Mouse (Mus musculus): ENCODE measurements around the gene Nup153.

The Nup153 gene

GRCm38 (mm10) chr13:46670514-46670913, 57.2 kb downstream of the Nup153 start:
- in situ Hi-C loops (cut with MboI; ENCODE audit: low sequenced_read_pairs), result no loop called here

- in situ Hi-C loops (cut with MboI; ENCODE audit: low sequenced_read_pairs), result loop anchor here (10.0 kb wide), 1 partner anchor 355 kb away; no protein-coding TSS in a partner anchor
Observed at GRCm38 (mm10) chr13:46669620-46670271, 58.0 kb downstream of the Nup153 start.

DNA sequence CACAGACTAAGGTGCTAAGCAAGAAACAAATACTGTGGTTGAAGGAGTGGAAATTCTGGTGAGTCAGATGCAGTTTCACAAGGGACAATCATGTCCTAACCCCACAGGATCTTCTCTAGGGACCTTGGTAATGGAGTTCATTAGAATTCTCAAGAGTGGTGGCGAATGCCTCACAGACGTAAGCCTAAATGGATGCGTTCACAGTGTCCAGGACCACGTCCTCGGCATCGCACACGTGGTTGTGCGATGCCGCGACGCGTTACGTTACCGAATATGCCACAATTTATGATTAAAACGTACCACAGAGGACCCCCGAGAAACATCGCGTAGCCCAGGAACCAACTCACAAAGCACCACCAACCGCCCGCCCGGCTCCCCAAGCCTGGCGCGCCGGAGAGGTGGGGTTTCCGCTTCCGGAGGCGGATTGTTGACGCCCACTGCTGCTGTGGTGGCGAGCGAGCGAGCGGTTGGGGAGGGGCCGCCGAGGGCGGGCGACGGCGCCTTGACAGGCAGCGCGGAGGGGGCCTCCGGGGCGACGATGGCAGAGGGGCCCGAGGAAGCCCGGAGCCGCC, 58.6 kb downstream of the Nup153 start, which contains the start of gene Fam8a1:
TSS of gene Fam8a1 (plus strand) at position 475 of the 572 bp plus-strand sequence.
- in situ Hi-C loops (cut with MboI; ENCODE audit: low sequenced_read_pairs), result loop anchor here (10.0 kb wide), 1 partner anchor 354 kb away; no protein-coding TSS in a partner anchor

- in situ Hi-C loops (cut with MboI; ENCODE audit: low sequenced_read_pairs), result loop anchor here (10.0 kb wide), 1 partner anchor 349 kb away; no protein-coding TSS in a partner anchor
Observed at GRCm38 (mm10) chr13:46663461-46663964, 64.2 kb downstream of the Nup153 start.

DNA sequence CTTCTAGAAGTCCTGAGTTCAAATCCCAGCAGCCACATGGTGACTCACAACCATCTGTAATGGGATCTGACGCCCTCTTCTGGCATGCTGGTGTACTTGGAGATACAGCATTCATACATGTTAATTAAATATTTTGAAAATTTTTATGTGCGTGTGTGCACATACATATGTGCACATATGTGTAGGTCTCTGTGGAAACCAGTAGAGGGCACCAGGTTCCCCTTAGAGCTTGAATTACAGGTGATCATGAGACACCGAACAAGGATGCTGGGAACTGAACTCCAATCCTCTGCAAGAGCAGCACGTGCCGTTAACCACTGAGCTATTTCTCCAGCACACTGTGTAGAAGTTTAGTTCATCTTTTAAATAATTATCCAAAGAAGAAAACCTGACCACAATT, 68.5 kb downstream of the Nup153 start:
- in situ Hi-C loops (cut with MboI; ENCODE audit: low sequenced_read_pairs), result no loop called here

DNA sequence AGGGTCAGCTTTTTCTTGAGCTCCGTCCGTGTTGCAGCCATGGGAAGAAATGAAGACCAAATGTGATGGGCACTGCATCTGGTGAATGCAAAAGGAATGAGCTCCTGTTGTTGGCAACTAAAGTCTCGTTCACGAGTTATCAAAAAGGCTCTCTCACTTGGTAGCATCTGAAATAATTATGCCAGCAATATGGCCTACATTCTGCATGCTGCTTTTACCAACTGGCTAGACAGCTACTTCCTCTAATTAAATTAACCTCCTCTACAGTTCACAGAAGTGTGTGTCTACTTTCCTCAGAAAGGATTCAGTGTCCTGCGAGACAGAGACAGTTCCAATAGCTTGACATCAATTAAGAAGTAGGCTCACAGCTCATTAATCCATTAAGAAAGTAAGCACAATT, 73.2 kb downstream of the Nup153 start:
- in situ Hi-C loops (cut with MboI; ENCODE audit: low sequenced_read_pairs), result no loop called here

DNA sequence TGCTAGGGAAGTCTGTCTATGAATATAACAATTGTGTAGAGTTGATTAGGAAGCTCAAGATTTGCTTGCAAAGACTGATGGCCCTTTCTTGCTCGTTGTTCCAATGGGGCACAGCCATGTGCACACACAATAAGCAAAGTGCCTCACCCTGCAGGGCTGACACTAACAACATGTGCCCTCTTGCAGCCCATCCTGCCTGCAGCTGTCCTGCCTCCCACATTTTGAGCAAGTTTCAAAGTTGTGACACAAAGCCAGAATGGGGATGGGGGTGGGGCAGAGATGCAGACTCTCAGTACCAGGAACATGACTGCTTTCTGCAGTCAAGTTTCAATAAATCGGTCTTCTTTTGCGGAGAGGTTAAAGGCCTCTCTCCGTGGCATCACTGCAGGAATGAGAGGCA, 74.1 kb downstream of the Nup153 start:
- in situ Hi-C loops (cut with MboI; ENCODE audit: low sequenced_read_pairs), result no loop called here

GRCm38 (mm10) chr13:46652671-46653070, 75.1 kb downstream of the Nup153 start:
- in situ Hi-C loops (cut with MboI; ENCODE audit: low sequenced_read_pairs), result no loop called here

DNA sequence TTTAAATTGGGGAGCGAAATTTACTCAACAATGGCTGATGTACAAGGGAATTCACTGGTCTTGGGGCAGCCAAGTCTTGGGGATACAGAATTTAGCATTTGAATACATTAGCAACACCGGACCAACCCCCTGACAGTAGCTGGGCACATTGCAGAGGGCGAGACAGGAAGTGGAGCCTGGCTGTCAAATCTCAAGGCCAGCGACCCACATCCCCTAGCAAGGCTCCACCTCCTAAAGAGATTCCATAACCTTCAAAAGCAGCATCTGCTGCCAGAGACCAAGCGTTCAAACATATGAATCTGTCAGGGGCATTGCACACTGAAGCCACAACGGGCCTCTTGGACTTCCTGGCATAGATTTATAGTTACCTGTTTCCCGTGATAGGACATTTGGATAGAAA, 75.9 kb downstream of the Nup153 start:
- in situ Hi-C loops (cut with MboI; ENCODE audit: low sequenced_read_pairs), result no loop called here

GRCm38 (mm10) chr13:46645476-46645875, 82.3 kb downstream of the Nup153 start:
- in situ Hi-C loops (cut with MboI; ENCODE audit: low sequenced_read_pairs), result loop anchor here (25.0 kb wide), 1 partner anchor 1108 kb away; no protein-coding TSS in a partner anchor

DNA sequence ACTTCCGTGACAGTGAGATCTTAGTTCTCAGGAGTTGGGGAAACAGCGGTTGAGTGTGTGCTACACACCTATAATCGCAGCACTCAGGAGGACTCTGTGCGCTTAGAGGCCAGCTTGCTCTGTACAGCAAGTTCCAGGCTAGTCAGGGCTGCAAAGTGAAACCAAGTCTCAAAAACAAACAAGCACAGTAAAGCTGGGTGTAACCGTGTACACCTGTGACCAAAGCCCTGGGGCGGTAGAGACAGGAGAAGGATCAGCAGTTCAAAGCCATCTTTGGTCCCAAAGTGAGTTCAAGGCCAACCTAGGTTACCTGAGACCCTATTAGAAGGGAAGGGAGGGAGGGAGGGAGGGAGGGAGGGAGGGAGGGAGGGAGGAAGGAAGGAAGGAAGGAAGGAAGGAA, 83.6 kb downstream of the Nup153 start:
- in situ Hi-C loops (cut with MboI; ENCODE audit: low sequenced_read_pairs), result loop anchor here (25.0 kb wide), 1 partner anchor 1107 kb away; no protein-coding TSS in a partner anchor

GRCm38 (mm10) chr13:46642318-46642717, 85.4 kb downstream of the Nup153 start:
- in situ Hi-C loops (cut with MboI; ENCODE audit: low sequenced_read_pairs), result loop anchor here (25.0 kb wide), 1 partner anchor 1105 kb away; no protein-coding TSS in a partner anchor

DNA sequence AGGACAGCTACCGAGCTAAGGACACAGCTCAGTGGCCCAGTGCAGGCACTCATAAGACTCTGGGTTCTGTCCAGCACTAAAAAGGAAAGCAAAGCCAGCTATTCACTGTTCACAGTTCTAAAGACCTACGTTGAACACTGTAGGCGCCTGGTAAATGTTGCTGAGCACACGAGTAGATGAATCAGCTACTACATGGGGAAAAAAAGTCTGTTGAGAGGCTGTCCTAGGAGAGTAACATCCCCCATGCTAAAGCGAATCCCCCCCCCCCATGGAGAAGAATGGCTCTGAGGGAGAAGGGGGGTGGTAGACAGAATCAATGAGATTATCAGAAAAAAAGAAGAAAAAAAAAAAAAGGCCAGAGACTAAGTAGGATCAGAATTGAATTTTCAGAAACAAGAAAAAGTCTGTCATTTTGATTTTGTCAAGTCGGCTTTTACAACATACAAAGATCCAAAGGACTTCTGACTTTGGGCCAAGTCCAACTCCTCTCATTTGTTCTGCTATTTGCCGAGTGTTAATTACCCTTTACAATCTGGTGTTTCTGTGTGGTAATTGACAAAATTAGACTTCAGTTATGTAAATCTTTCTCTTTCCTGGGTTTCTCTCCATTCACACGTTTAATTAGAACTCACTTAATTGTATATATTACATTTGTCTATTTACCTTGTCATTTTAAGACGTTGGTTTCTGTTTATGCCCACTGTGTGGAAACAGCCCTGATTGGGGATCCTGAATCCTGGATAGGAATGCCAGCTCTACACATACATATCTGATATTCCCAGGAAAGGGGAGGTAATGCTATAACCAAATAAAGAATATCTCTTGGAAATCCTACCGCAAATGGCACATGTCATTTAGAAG, 86.9 kb downstream of the Nup153 start:
- in situ Hi-C loops (cut with MboI; ENCODE audit: low sequenced_read_pairs), result loop anchor here (25.0 kb wide), 1 partner anchor 1104 kb away; no protein-coding TSS in a partner anchor

- in situ Hi-C loops (cut with MboI; ENCODE audit: low sequenced_read_pairs), result loop anchor here (25.0 kb wide), 1 partner anchor 1097 kb away; no protein-coding TSS in a partner anchor
Observed at GRCm38 (mm10) chr13:46634133-46634488, 93.6 kb downstream of the Nup153 start.

DNA sequence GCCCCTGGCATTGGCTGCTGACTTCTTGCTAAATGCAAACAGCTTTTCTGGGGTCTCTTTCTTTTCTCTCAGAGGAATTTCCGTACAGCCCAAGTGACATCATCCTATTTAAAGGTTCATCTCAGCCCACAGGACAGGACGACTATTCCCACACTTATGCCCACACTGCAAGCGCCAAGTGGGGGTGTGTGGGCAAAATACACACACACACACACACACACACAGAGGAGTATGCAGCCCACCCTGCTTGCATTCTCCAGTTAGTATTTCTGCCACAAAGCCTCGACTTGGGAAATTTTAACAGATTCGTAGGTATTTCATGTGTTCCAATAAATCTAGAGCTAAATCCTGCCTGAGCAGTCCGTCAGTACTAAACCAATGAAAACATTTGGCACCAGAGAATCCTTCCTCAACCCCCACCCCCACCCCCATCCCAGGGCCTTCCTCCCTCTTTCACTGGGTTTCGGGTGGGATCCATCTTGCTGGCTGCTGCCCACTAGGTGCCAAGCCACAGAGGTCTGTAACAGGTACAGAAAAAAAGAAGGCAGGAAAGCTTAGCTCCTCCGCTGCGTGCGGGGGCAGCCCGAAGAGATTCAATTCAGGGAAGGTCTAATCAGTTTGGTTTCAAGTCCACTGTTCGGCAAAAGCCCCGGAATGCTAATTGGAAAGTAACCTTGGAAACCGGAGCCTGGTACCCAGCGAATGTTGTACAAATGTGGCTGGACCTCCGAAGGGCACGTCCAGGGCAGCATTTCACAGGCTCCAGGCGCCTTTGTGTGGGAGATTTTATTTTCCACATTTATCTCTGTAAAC, 94.2 kb downstream of the Nup153 start:
- in situ Hi-C loops (cut with MboI; ENCODE audit: low sequenced_read_pairs), result loop anchor here (25.0 kb wide), 1 partner anchor 1096 kb away; no protein-coding TSS in a partner anchor

DNA sequence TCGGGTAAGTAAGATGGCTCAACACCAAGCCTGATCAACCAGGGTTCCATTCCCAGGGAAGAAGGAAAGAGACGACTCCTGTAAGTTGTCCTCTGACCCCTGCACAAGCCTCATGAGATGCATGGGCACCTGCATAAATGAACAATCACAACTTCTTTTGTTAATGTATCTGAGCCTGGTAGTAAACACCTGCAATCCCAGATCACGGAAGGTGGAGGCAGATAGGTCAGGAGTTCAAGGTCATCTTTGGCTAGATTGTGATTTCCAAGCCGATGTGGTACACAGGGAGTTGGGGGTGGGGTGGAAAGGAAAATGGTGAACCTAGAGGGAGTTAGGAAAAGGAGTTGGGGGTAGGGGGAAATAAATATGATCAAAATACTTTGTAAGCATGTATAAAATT, 94.9 kb downstream of the Nup153 start:
- in situ Hi-C loops (cut with MboI; ENCODE audit: low sequenced_read_pairs), result loop anchor here (25.0 kb wide), 1 partner anchor 1095 kb away; no protein-coding TSS in a partner anchor

All from CH12F3 (cell line).